Mouse (Mus musculus) kidney, adult 8-10 months (tissue): ENCODE results near the gene Hcn1.

Source experiments
- DNase-seq, 2 experiments: peaks; one replicate each; pipeline ENCODE4 v3.0.0; 2022

The Hcn1 gene

DNA sequence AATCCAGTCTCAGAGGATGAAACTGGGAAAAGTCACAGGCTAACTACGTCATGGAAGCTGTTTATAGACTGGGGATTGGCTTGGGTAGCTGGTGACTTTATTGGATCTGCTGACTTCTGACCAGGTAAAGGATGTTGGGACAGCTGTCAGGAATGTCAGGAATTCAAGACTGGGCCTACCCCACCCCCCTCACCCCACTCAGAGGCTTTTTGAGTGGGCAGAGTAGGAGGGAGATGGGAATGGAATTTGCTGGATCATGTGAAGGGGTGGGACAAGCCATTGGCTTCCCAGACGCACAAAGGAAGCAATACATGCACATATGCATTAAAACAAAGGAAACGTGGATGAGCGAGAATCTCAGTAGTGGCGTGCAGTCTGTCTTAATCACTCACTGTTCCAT lies 433.5 kb downstream of the Hcn1 start:
- no peak for DNase-seq
